Mouse (Mus musculus): ENCODE data around the gene Itgb2l.

DNA sequence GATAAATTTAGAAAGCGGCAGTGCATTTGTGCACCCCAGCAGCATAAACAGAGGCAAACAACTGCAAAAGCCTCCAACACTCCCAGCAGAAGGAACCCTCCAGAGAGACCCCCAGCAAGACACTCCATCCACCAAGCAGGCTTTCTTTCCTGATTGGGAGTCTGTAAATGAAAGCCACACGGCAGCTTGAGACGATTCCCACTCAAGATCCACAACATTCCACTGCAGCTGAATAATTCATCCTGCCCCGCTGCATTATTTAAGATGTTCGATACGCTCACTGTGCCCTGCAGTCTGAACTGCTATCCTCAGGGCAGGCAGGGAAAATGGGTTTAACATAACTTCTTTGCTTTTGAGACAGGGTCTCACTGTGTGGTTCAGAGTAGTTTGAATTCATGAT lies 41.1 kb downstream of the Itgb2l start:
- TF ChIP-seq CTCF (IDR thresholded peaks at IDR 0.05; ENCODE audit: low read depth) (no peak), EP300 (IDR thresholded peaks at IDR 0.05; ENCODE audit: low read depth) (no peak)
